Mouse (Mus musculus): ENCODE measurements around the gene Mex3b. TPM values are rescaled to one million over a fixed set of nuclear protein-coding genes. Genes with fewer than 3 reads are reported as not detected.

Mex3b gene
- polyA plus RNA-seq, 1 experiment: 12.5 TPM

GRCm38 (mm10) chr7:82890875-82891515 lies 23.9 kb downstream of the Mex3b start:
- Histone ChIP-seq H3ac (ENCODE audit: control insufficient read depth, insufficient read length, low read depth) (no peak overlapping the region), H3K4me3 (ENCODE audit: insufficient read depth, poor library complexity, severe bottlenecking) (no peak overlapping the region), H3K79me2 (ENCODE audit: control insufficient read depth, insufficient read depth) (no peaks in the 10 kb centered on the region), H3K36me3 (ENCODE audit: control insufficient read depth, insufficient read depth) (no peaks in the 10 kb centered on the region), H3K27me3 (ENCODE audit: control insufficient read depth, insufficient read depth, insufficient read length) (no peaks in the 10 kb centered on the region), H3K79me3 (ENCODE audit: low read depth) (no peaks in the 10 kb centered on the region)
- no peak for TF ChIP-seq CEBPB (IDR thresholded peaks at IDR 0.05; ENCODE audit: low read depth)
- no peak for TF ChIP-seq MAX (IDR thresholded peaks at IDR 0.05)
- TF ChIP-seq CTCF (IDR thresholded peaks at IDR 0.05; ENCODE audit: control insufficient read depth, insufficient read depth, insufficient read length): no peak
- TF ChIP-seq MYOG (IDR thresholded peaks at IDR 0.05; ENCODE audit: control insufficient read depth, extremely low read depth, insufficient read length): no peak
- TF ChIP-seq MYOD1 (IDR thresholded peaks at IDR 0.05; ENCODE audit: control insufficient read depth, insufficient read length, low read depth): no peak

DNA sequence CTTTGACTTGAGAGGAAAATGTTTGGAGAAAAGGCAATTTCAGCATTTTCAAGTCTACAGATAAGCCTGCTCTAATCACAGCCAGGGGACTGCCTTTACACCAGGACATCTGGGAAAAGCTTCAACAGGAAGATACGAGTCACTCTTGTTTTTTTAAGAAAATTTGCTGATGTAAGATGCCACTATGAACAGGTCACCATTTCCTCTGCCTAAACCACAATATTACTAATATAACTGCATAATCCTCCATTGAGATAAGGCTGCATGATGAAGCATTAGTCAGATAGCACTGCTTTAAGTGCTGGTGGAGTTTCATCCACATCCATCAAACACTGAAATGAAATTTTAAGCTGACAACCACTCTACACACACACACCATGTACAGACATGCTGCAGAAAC lies 27.2 kb downstream of the Mex3b start:
- no peaks in the 10 kb centered on the region for H3K79me2 ChIP-seq (ENCODE audit: control insufficient read depth, insufficient read depth)
- H3ac ChIP-seq (ENCODE audit: control insufficient read depth, insufficient read length, low read depth): no peak overlapping the region
- no peaks in the 10 kb centered on the region for H3K36me3 ChIP-seq (ENCODE audit: control insufficient read depth, insufficient read depth)
- no peak overlapping the region for H3K4me3 ChIP-seq (ENCODE audit: insufficient read depth, poor library complexity, severe bottlenecking)
- H3K79me3 ChIP-seq (ENCODE audit: low read depth): no peaks in the 10 kb centered on the region
- TF ChIP-seq MYOG (IDR thresholded peaks at IDR 0.05; ENCODE audit: control insufficient read depth, extremely low read depth, insufficient read length) (no peak), CEBPB (IDR thresholded peaks at IDR 0.05; ENCODE audit: low read depth) (no peak), USF1 (IDR thresholded peaks at IDR 0.05; ENCODE audit: low read depth) (no peak), MAX (IDR thresholded peaks at IDR 0.05) (no peak), FOSL1 (IDR thresholded peaks at IDR 0.05; ENCODE audit: insufficient read depth, low read length, poor library complexity, severe bottlenecking) (no peak), MYOD1 (IDR thresholded peaks at IDR 0.05; ENCODE audit: control insufficient read depth, insufficient read length, low read depth) (no peak), CTCF (IDR thresholded peaks at IDR 0.05; ENCODE audit: control insufficient read depth, insufficient read depth, insufficient read length) (no peak)
- no peaks in the 10 kb centered on the region for H3K27me3 ChIP-seq (ENCODE audit: control insufficient read depth, insufficient read depth, insufficient read length)

DNA sequence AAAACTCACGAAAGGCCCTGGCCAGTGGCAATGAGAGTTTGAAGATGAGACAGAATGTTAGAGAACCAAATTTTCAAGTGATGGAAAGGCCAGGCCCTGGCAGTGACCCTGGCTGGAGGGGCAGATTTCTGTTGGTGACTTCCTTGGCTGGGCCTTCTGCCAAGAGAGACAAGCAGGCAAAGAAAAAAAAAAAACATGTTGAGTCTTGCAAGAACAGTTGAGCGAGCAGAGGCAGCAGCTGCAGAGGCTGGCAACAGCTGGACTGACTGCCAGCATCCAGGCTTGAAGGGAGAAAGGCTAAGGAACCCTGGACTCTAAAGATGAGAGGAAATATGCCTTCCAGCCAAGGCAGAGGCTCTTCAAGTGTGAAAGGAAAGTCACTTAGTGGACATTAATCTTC lies 28.5 kb downstream of the Mex3b start:
- Histone ChIP-seq H3ac (ENCODE audit: control insufficient read depth, insufficient read length, low read depth) (no peak overlapping the region), H3K4me3 (ENCODE audit: insufficient read depth, poor library complexity, severe bottlenecking) (no peak overlapping the region), H3K79me2 (ENCODE audit: control insufficient read depth, insufficient read depth) (no peaks in the 10 kb centered on the region), H3K27me3 (ENCODE audit: control insufficient read depth, insufficient read depth, insufficient read length) (no peaks in the 10 kb centered on the region), H3K36me3 (ENCODE audit: control insufficient read depth, insufficient read depth) (no peaks in the 10 kb centered on the region), H3K79me3 (ENCODE audit: low read depth) (no peaks in the 10 kb centered on the region)
- TF ChIP-seq USF1 (IDR thresholded peaks at IDR 0.05; ENCODE audit: low read depth): no peak
- peak; percentile 95 for TF ChIP-seq MYOD1 (IDR thresholded peaks at IDR 0.05; ENCODE audit: control insufficient read depth, insufficient read length, low read depth)

DNA sequence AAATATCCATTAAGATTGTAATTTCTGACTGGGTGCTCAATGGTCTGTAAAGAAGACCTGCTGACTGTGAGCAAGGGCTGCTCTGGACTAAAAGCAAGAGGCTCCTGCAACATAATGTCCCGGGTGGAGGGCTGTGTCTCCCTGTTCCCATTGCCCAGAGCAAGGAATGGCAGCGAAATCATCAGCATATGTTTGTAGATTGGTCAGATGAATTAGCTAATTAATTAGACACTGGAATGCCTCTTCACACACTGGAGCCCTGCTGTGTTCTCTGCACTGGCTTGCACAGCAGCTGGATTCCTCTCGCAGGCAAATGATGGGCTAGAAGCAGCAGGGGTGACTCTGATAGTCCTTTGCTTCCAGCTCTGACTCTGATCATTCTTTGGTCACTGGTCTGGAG lies 29.6 kb downstream of the Mex3b start:
- TF ChIP-seq MYOD1 (IDR thresholded peaks at IDR 0.05; ENCODE audit: control insufficient read depth, insufficient read length, low read depth) (no peak), USF1 (IDR thresholded peaks at IDR 0.05; ENCODE audit: low read depth) (no peak)
- Histone ChIP-seq H3K4me3 (ENCODE audit: insufficient read depth, poor library complexity, severe bottlenecking) (no peak overlapping the region), H3K79me2 (ENCODE audit: control insufficient read depth, insufficient read depth) (no peaks in the 10 kb centered on the region), H3K79me3 (ENCODE audit: low read depth) (no peaks in the 10 kb centered on the region), H3K36me3 (ENCODE audit: control insufficient read depth, insufficient read depth) (no peaks in the 10 kb centered on the region), H3ac (ENCODE audit: control insufficient read depth, insufficient read length, low read depth) (no peak overlapping the region), H3K27me3 (ENCODE audit: control insufficient read depth, insufficient read depth, insufficient read length) (no peaks in the 10 kb centered on the region)

- H3K27me3 ChIP-seq (ENCODE audit: control insufficient read depth, insufficient read depth, insufficient read length): no peaks in the 10 kb centered on the region
- no peaks in the 10 kb centered on the region for H3K79me3 ChIP-seq (ENCODE audit: low read depth)
- no peak overlapping the region for H3ac ChIP-seq (ENCODE audit: control insufficient read depth, insufficient read length, low read depth)
- H3K36me3 ChIP-seq (ENCODE audit: control insufficient read depth, insufficient read depth): no peaks in the 10 kb centered on the region
- H3K79me2 ChIP-seq (ENCODE audit: control insufficient read depth, insufficient read depth): no peaks in the 10 kb centered on the region
- H3K4me3 ChIP-seq (ENCODE audit: insufficient read depth, poor library complexity, severe bottlenecking): no peak overlapping the region
- TF ChIP-seq CTCF (IDR thresholded peaks at IDR 0.05; ENCODE audit: control insufficient read depth, insufficient read depth, insufficient read length): no peak
- TF ChIP-seq FOSL1 (IDR thresholded peaks at IDR 0.05; ENCODE audit: insufficient read depth, low read length, poor library complexity, severe bottlenecking): no peak
- TF ChIP-seq CEBPB (IDR thresholded peaks at IDR 0.05; ENCODE audit: low read depth): no peak
- TF ChIP-seq MYOG (IDR thresholded peaks at IDR 0.05; ENCODE audit: control insufficient read depth, extremely low read depth, insufficient read length): no peak
- TF ChIP-seq MAX (IDR thresholded peaks at IDR 0.05): no peak
- TF ChIP-seq MYOD1 (IDR thresholded peaks at IDR 0.05; ENCODE audit: control insufficient read depth, insufficient read length, low read depth): no peak
- no peak for TF ChIP-seq USF1 (IDR thresholded peaks at IDR 0.05; ENCODE audit: low read depth)
Measured at GRCm38 (mm10) chr7:82899459-82900297, 32.5 kb downstream of the Mex3b start.

DNA sequence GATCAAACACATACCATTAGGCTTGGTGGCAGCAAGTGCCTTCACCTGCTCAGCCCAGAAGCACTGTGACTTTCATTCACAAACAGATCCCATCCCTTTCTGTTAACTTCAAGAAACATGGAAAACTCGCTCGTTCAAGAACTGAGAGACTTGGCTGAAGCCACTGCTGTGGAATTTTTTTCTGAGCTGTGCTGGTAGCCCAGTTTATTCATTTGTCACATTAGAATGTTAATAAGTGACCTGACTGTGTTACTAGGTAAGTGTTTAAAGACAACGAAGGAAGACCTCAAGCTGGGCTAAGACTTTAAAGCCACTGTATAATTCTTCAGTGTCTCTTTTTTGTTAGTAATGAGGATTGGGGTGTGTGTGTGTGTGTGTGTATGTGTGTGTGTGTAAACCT lies 35.9 kb downstream of the Mex3b start:
- no peaks in the 10 kb centered on the region for H3K27me3 ChIP-seq (ENCODE audit: control insufficient read depth, insufficient read depth, insufficient read length)
- no peaks in the 10 kb centered on the region for H3K79me3 ChIP-seq (ENCODE audit: low read depth)
- no peaks in the 10 kb centered on the region for H3K79me2 ChIP-seq (ENCODE audit: control insufficient read depth, insufficient read depth)
- no peak overlapping the region for H3ac ChIP-seq (ENCODE audit: control insufficient read depth, insufficient read length, low read depth)
- TF ChIP-seq FOSL1 (IDR thresholded peaks at IDR 0.05; ENCODE audit: insufficient read depth, low read length, poor library complexity, severe bottlenecking) (no peak), CEBPB (IDR thresholded peaks at IDR 0.05; ENCODE audit: low read depth) (no peak), MAX (IDR thresholded peaks at IDR 0.05) (no peak), MYOG (IDR thresholded peaks at IDR 0.05; ENCODE audit: control insufficient read depth, extremely low read depth, insufficient read length) (no peak), USF1 (IDR thresholded peaks at IDR 0.05; ENCODE audit: low read depth) (no peak), CTCF (IDR thresholded peaks at IDR 0.05; ENCODE audit: control insufficient read depth, insufficient read depth, insufficient read length) (no peak), MYOD1 (IDR thresholded peaks at IDR 0.05; ENCODE audit: control insufficient read depth, insufficient read length, low read depth) (no peak)
- H3K36me3 ChIP-seq (ENCODE audit: control insufficient read depth, insufficient read depth): no peaks in the 10 kb centered on the region
- H3K4me3 ChIP-seq (ENCODE audit: insufficient read depth, poor library complexity, severe bottlenecking): no peak overlapping the region
